Mouse (Mus musculus) left cerebral cortex, adult 2 months (tissue): Measurements from ENCODE around the gene Lctl. TPM values are rescaled to one million over a fixed set of nuclear protein-coding genes. Genes with fewer than 3 reads are reported as not detected.
"Not testable (repeated sequence)": the region's sequence is repeated elsewhere in the genome, so short reads cannot be mapped to it uniquely, and the experiment has no call there.

Source experiments
- DNase-seq, 2 experiments: peaks; one replicate each; pipeline ENCODE4 v3.0.0; 2021 to 2022; ENCODE audit warnings: low spot score in 2 of 2, mixed read lengths in 1 of 2; ENCODE audit errors: extremely low spot score in 1 of 2
- H3K27ac ChIP-seq: fragments of 200-600 bp; 2 replicates; pipeline ENCODE4 v1.8.1; 2022
- H3K4me3 ChIP-seq: fragments of 200-600 bp; 2 replicates; pipeline ENCODE4 v1.8.1; 2022
- CTCF ChIP-seq: fragments of 200-600 bp; IDR thresholded peaks from 2 replicates; pipeline ENCODE4 v1.8.1; 2022; ENCODE audit warnings: antibody characterized with exemption, mild to moderate bottlenecking, moderate library complexity
- intact Hi-C: fragments of 180-260 bp; cut with DNase I; formaldehyde crosslinking; loops from one replicate; pipeline ENCODE4 v1.15.1; 2025
- total RNA-seq, 2 experiments: library from RNA; stranded (reverse); gene quantifications; 2 replicates each; pipeline ENCODE4 v1.2.3; 2021

Gene Lctl
- total RNA-seq, 2 experiments from 2014 or later: not detected

DNA sequence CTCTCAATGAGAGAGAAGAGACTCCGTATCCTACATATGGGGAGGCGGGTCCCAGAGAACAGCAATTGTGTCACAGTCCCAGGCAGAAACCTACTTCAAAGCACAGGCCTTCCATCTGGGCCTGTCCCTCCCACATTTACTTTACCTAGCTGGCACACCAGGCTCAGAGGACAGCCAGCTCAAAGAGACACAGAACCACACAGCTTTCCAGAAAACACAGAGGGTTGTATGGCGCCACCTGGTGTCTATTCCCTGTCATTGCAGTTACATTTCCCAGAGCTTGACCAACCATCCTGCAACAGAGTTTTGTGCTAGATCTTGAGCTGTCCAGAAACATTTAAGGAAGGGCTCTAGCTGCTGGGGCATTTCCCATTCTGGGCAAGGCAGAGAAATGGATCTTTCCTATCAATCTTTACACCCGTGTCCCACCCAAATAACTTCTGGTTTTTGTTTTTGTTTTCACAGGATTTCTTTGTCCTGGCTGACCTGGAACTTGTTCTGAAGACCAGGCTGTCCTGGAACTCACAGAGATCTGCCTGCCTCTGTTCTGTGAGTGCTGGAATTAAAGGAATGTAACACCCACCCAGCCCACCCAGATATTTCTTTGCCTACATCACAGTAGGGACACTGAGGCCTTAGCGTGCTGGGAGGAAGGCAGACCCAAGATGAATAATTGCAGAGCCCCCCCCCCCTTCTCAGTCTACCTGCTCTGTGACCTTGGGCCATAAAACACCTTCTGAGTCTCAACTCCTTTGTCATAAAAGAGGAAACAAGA, 29.3 kb upstream of the Lctl start:
- peak; percentile 98 for TF ChIP-seq CTCF
- H3K27ac ChIP-seq: no peak overlapping the region
- H3K4me3 ChIP-seq: no peak overlapping the region
- DNase-seq: peak; percentile 68 to 78
- intact Hi-C loops: loop anchor here (1.0 to 5.0 kb wide), 4 partner anchors 62 to 950 kb away; no protein-coding TSS in a partner anchor

DNA sequence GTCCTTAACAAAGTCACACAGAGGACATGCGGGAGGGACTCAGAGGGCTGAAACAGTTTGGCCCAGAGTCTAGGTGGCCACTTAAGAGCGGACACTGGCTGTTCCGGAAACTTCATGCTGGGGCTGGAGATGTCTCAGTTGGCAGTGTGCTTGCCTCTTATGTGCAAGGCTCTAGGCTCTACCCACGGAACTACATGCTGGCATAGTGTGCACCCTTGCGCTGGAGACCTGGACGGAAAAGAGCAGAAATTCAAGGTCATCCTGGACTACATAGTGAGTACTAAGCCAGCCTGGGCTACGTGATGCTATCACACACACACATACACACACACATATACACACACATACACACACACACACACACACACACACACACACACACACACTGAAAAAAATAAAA, 28.6 kb upstream of the Lctl start:
- DNase-seq: no peak
- no peak overlapping the region for H3K27ac ChIP-seq
- intact Hi-C loops: loop anchor here (5.0 kb wide), 1 partner anchor 951 kb away; no protein-coding TSS in a partner anchor
- no peak for TF ChIP-seq CTCF
- no peak overlapping the region for H3K4me3 ChIP-seq

DNA sequence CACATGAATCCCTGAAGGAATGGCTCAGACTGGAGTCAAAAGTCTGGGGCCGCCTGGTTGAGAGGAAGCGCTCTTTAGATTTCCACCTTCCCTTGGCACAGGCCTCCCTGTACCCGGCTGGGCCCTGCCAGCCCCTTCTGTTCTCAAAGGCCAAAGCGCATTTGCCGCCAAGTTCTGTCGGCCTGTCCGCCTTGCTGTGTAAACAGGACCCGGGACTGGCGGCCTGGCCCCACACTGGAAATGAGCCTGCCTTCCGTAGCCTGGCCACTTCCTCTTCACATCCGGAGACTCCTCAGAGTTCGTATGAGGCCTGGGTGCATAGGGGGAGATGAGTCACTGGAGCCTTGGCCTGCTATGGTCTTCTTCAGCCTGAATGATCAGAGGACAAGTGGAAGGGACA, 27.9 kb upstream of the Lctl start:
- DNase-seq: peak in 1 of 2 experiments; percentile 22
- H3K4me3 ChIP-seq: no peak overlapping the region
- H3K27ac ChIP-seq: no peak overlapping the region
- TF ChIP-seq CTCF: no peak
- intact Hi-C loops: loop anchor here (5.0 kb wide), 1 partner anchor 952 kb away; no protein-coding TSS in a partner anchor

DNA sequence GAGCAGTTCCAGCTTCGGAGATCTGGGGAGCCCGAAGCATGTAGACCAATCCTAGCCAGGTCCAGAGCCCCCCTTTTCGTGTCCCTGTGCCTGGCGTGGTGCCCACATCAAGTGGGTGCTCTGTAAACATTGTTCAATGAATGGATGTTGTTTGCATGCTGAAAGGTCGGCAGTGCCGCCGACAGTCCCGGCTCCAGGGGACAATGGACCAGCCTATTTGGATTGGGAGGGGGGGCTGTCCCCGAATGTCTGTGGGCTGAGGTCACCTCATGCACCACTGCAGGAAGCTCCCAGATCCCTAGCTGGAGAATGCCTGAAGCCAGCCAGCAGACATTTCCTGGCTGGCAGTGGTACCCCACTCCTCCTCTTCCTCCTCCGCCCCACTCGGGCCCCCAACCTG, 22.9 kb upstream of the Lctl start:
- no peak for DNase-seq
- H3K27ac ChIP-seq: no peak overlapping the region
- H3K4me3 ChIP-seq: no peak overlapping the region
- intact Hi-C loops: no loop called here
- TF ChIP-seq CTCF: no peak

DNA sequence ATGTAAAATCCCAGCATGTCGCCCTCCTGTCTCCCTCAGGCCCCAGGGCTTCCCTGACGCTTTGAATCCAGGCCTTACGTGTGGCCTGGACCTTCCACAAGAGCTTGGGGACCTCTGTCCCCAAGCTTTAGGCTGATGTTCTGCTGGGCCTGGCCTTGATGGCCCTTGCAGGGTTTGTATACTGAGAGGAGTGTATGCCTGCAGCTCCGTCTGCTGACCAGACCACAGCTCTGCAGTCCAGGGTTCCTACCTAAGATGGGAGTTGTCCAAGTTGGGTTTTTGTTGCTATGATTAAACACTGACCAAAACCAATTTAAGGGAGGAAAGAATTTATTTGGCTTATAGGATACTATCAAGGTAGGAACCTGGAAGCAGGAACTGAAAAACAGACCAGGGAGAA, 18.7 kb upstream of the Lctl start:
- Histone ChIP-seq H3K4me3 (no peak overlapping the region), H3K27ac (no peak overlapping the region)
- DNase-seq: no peak
- peak; percentile 24 for TF ChIP-seq CTCF
- intact Hi-C loops: no loop called here

- intact Hi-C loops: no loop called here
- peak; percentile 85 for TF ChIP-seq CTCF
- no peak overlapping the region for H3K4me3 ChIP-seq
- DNase-seq: peak; percentile 47 to 55
- no peak overlapping the region for H3K27ac ChIP-seq
Observed at GRCm38 (mm10) chr9:64100442-64100841, 16.5 kb upstream of the Lctl start.

DNA sequence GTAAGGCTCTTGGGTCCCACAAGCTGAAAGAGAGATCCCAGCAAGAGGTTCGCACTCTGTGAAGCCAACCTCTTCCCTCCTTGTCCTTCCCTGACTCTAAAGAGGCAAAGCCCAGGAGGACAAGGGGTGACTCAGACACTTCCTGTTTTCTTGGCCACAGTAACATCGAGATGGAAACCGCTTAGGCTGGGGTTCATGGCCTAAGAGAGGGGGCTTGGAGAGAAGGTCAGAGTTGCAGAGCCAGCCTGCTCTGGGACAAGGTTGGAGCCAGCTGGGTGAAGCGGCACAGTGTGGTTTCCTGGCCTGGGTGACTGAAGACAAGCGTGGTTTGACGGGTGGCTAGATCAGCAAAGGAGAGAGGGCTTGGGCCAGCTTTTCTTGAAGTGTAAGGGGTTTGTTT, 11.6 kb upstream of the Lctl start:
- DNase-seq: no peak
- Histone ChIP-seq H3K27ac (no peak overlapping the region), H3K4me3 (no peak overlapping the region)
- TF ChIP-seq CTCF: no peak
- intact Hi-C loops: no loop called here

GRCm38 (mm10) chr9:64110502-64110901, 6.4 kb upstream of the Lctl start:
- H3K4me3 ChIP-seq: no peak overlapping the region
- no peak for DNase-seq
- H3K27ac ChIP-seq: no peak overlapping the region
- intact Hi-C loops: no loop called here
- no peak for TF ChIP-seq CTCF

DNA sequence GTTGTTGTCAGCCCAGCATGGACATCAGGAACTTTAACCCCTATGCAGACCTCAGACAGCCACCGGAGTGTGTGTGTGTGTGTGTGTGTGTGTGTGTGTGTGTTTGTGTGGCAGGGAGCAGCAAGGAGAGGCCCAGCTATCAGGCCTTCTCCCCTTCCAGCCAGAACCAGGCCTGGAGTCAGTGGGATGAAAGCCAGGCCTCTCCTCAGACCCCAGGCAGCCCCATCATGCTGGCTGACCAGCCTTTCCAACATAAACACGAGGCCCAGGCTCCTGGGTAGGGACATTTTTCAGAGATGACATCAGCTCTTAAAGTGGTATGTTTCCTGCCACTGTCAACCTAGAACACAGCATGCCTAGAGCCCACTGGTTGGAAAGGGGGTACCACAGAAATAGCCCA, 2.3 kb upstream of the Lctl start:
- intact Hi-C loops: no loop called here
- no peak for DNase-seq
- TF ChIP-seq CTCF: no peak
- no peak overlapping the region for H3K27ac ChIP-seq
- no peak overlapping the region for H3K4me3 ChIP-seq

GRCm38 (mm10) chr9:64115756-64116155, 1.2 kb upstream of the Lctl start:
- no peak overlapping the region for H3K4me3 ChIP-seq
- no peak for TF ChIP-seq CTCF
- intact Hi-C loops: no loop called here
- H3K27ac ChIP-seq: no peak overlapping the region
- DNase-seq: no peak

DNA sequence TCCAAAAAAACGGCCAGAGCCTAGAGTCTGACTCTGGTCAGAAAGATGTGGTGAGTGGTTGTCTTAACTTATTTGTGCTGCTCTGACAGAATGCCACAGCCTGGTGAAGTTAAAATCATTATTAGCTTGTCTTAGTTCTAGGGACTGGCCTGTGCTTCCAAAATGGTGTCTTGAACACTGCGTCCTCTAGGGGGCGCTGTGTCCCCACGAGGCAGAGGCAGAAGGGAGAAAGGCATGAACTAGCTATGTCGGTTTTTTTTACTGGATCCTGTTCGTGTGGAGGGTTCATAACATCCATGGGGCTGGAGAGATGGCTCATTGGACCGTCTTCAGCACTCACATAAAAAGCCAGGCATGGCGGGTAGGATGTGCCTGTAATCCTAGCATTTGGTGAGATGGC, 3.0 kb downstream of the Lctl start:
- intact Hi-C loops: no loop called here
- peak; percentile 25 to 40 for DNase-seq
- Histone ChIP-seq H3K4me3 (no peak overlapping the region), H3K27ac (no peak overlapping the region)
- peak; percentile 71 for TF ChIP-seq CTCF

DNA sequence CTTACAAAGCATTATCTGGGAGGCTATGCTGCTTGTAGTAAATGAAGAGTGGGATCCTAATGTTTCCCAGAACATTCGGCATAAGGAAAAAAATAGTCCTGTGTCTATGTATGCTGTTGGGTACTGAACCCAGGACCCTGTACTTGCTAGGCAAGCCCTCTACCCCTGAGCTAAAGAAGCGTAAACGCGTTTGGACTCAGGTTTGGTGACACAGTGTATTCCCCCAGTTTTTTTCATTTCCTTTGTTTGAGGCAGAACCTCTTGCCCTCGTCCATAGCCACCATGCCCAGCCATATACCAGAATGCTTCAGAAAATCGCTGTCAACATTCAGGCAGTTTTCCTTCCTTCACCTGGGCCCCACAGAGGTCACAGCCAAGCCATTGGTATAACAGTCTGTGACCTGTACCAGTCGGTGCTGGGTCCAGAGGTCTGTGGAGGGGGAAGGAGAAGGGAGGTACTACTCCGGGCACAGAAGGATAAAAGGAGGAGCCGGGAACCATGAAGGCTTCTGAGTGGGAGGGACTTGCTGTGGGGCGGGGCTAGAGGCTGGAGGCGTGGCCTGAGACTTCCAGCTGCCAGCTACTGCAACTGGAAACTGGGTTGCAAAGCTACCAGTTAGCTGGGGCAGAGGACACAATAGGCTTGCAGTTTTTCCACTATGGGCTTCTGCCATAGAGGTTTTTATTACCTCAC, 3.8 kb downstream of the Lctl start:
- DNase-seq: no peak
- no peak for TF ChIP-seq CTCF
- Histone ChIP-seq H3K27ac (no peak overlapping the region), H3K4me3 (no peak overlapping the region)
- intact Hi-C loops: no loop called here

DNA sequence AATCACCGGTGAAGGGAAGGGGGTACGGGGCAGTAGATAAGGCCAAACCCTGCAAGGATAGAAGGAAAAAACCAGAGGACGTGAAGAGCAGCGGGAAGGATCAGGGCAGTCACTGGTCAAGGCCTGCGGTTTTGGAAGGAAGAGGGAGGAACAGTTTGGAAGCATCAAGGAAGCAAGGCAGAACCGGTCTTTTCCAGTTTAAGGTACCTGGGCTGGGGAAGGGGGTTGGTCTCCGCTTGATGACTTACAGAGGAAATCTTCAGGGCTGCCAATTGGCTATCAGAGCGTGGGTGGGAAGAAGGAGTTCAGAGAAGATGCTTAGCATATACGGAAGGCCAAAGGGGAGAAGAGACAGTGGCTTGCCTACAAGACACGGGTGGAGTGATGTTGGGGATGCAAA, 5.7 kb downstream of the Lctl start:
- no peak for TF ChIP-seq CTCF
- DNase-seq: no peak
- Histone ChIP-seq H3K27ac (no peak overlapping the region), H3K4me3 (no peak overlapping the region)
- intact Hi-C loops: no loop called here

DNA sequence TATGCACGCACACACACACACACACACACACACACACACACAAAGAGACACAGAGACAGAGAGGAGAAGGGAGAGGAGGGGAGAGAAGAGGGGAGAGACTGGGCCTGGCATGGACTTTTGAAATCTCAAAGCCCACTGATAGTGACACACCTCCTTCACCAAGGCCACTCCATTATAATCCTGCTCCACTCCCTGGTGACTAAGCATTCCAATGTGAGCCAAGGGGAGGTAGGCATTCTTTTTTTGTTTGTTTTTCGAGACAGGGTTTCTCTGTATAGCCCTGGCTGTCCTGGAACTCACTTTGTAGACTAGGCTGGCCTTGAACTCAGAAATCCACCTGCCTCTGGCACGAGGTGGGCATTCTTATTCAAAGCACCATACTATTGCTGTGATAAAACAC, 7.9 kb downstream of the Lctl start:
- H3K27ac ChIP-seq, H3K4me3 ChIP-seq, DNase-seq, intact Hi-C loops: not testable (repeated sequence)
